Comparison of ENCODE assay signal across 23 mouse cellular contexts in genomic region chr17:82457972-82458371, GRCm38 (mm10).
DNase-seq lines count a peak whose midpoint lies in the region; ATAC-seq and TF ChIP-seq lines count a peak whose summit lies in the region.
"Had no signal": no experiment of that assay in that cellular context is flagged by ENCODE, and none has a peak within 500 bp of the region (broad histone marks: within the 10 kb centered on the region; RNA-seq: fewer than 3 reads in every experiment).

No protein-coding gene starts in this region.

- no peaks in the 10 kb centered on the region for H3K36me3 ChIP-seq in embryonic facial prominence, embryonic 14.5 days (ENCODE audit: control insufficient read depth, insufficient read depth, low read length)
- no peaks in the 10 kb centered on the region for H3K36me3 ChIP-seq in embryonic facial prominence, embryonic 10.5 days (replicated peaks)
- H3K36me3 ChIP-seq: forebrain, embryonic 12.5 days; hindbrain, embryonic 10.5 days; liver, embryonic 13.5 days; midbrain, embryonic 10.5 days had no signal

- no peak overlapping the region for H3K4me3 ChIP-seq in embryonic facial prominence, embryonic 14.5 days (ENCODE audit: low read depth, low read length)
- H3K4me3 ChIP-seq in embryonic facial prominence, embryonic 10.5 days, result no peak overlapping the region
- no peak overlapping the region for H3K4me3 ChIP-seq in lung, adult 2 months (replicated peaks; ENCODE audit: extremely low read depth, low read depth, low read length)
- H3K4me3 ChIP-seq: forebrain, embryonic 12.5 days; gastrocnemius, adult 2 months; hindbrain, embryonic 10.5 days; liver, embryonic 13.5 days; midbrain, embryonic 10.5 days had no signal

- no peak overlapping the region for H3K4me2 ChIP-seq in embryonic facial prominence, embryonic 14.5 days (ENCODE audit: low read depth, low read length)
- H3K4me2 ChIP-seq: forebrain, embryonic 12.5 days; liver, embryonic 13.5 days had no signal

- TF ChIP-seq CTCF in lung, adult 2 months (IDR thresholded peaks at IDR 0.05; ENCODE audit: insufficient read depth, low read length), result no peak

- H3K9ac ChIP-seq in embryonic facial prominence, embryonic 14.5 days (ENCODE audit: low read depth, low read length), result no peak overlapping the region
- H3K9ac ChIP-seq: forebrain, embryonic 12.5 days; liver, embryonic 13.5 days had no signal

- intact Hi-C loops in left cerebral cortex, postnatal 36 days (cut with DNase I), result no loop called here

- ATAC-seq in embryonic facial prominence, embryonic 14.5 days (ENCODE audit: low read depth), result no peak
- ATAC-seq in granulocyte monocyte progenitor cell, adult 5-6 weeks (replicated peaks; ENCODE audit: poor library complexity, severe bottlenecking), result peak; percentile 52; the same call in 1 of the 2 replicates
- ATAC-seq: hindbrain, postnatal 0 days; intestine, postnatal 0 days; Patski had no signal

- DNase-seq in embryonic facial prominence, embryonic 14.5 days (ENCODE audit: low spot score), result peak; percentile 12
- no peak for DNase-seq in embryonic facial prominence, embryonic 10.5 days (ENCODE audit: low spot score)
- peak; percentile 2 for DNase-seq in lung, postnatal 14 days
- DNase-seq in lung, adult 2 months, result no peak
- no peak for DNase-seq in layer of hippocampus, postnatal 25 days (ENCODE audit: extremely low spot score in 1 of 2, low spot score in 1 of 2)
- DNase-seq in left cerebral cortex, postnatal 36 days (ENCODE audit: low spot score in 2 of 2), result no peak
- DNase-seq: adrenal gland, postnatal 14 days; B cell, adult 2 months; cerebellum, adult 11-12 months; cerebellum, postnatal 14 days; embryo, embryonic 11 days; gastrocnemius, adult 2 months; heart, adult 18-20 months; kidney, postnatal 10 days; layer of hippocampus, postnatal 36 days; liver, embryonic 13.5 days had no signal

- no peak for TF ChIP-seq POLR2A in lung, adult 2 months (IDR thresholded peaks at IDR 0.05; ENCODE audit: borderline replicate concordance, extremely low read depth, low read depth, low read length)

- 70% methylated on average over 5 of the region's 5 CpGs for WGBS in embryonic facial prominence, embryonic 14.5 days
- 87% methylated on average over 5 of the region's 5 CpGs for WGBS in embryonic facial prominence, embryonic 10.5 days
- 57% methylated on average over 5 of the region's 5 CpGs for WGBS in lung, adult 2 months

- H3K4me1 ChIP-seq in embryonic facial prominence, embryonic 14.5 days (ENCODE audit: control insufficient read depth, insufficient read depth, low read length), result no peaks in the 10 kb centered on the region
- H3K4me1 ChIP-seq in embryonic facial prominence, embryonic 10.5 days, result no peaks in the 10 kb centered on the region
- H3K4me1 ChIP-seq in lung, adult 2 months (ENCODE audit: control insufficient read depth, insufficient read depth, low read length), result no peaks in the 10 kb centered on the region
- H3K4me1 ChIP-seq: forebrain, embryonic 12.5 days; hindbrain, embryonic 10.5 days; liver, embryonic 13.5 days; midbrain, embryonic 10.5 days had no signal

- H3K27me3 ChIP-seq in embryonic facial prominence, embryonic 14.5 days (replicated peaks; ENCODE audit: control insufficient read depth, insufficient read depth, low read length), result no peaks in the 10 kb centered on the region
- no peaks in the 10 kb centered on the region for H3K27me3 ChIP-seq in embryonic facial prominence, embryonic 10.5 days (replicated peaks; ENCODE audit: low read depth, poor library complexity, severe bottlenecking)
- H3K27me3 ChIP-seq: forebrain, embryonic 12.5 days; liver, embryonic 13.5 days; Patski had no signal

- no peak overlapping the region for H3K27ac ChIP-seq in embryonic facial prominence, embryonic 14.5 days (replicated peaks; ENCODE audit: low read depth, low read length)
- H3K27ac ChIP-seq in embryonic facial prominence, embryonic 10.5 days (replicated peaks), result no peak overlapping the region
- H3K27ac ChIP-seq: forebrain, embryonic 12.5 days; gastrocnemius, adult 2 months; hindbrain, embryonic 10.5 days; hindbrain, postnatal 0 days; liver, embryonic 13.5 days; midbrain, embryonic 10.5 days had no signal

- no peaks in the 10 kb centered on the region for H3K9me3 ChIP-seq in embryonic facial prominence, embryonic 14.5 days (ENCODE audit: control insufficient read depth, low read length)
- no peaks in the 10 kb centered on the region for H3K9me3 ChIP-seq in embryonic facial prominence, embryonic 10.5 days
- H3K9me3 ChIP-seq: forebrain, embryonic 12.5 days; hindbrain, embryonic 10.5 days; liver, embryonic 13.5 days; midbrain, embryonic 10.5 days had no signal

Comparison
In these comparisons a context has a peak if more than half of its experiments do, and no peak if none do; other contexts are left out.
1. DNase-seq: peak in embryonic facial prominence, embryonic 14.5 days (single experiment) and lung, postnatal 14 days (single experiment); none in embryonic facial prominence, embryonic 10.5 days (single experiment), lung, adult 2 months (single experiment), layer of hippocampus, postnatal 25 days (0 of 2) and left cerebral cortex, postnatal 36 days (0 of 2).